Mouse (Mus musculus): ENCODE data around the gene Bola1.
A peak's percentile ranks its signal among the peaks of the same experiment; 100 is the strongest.

DNA sequence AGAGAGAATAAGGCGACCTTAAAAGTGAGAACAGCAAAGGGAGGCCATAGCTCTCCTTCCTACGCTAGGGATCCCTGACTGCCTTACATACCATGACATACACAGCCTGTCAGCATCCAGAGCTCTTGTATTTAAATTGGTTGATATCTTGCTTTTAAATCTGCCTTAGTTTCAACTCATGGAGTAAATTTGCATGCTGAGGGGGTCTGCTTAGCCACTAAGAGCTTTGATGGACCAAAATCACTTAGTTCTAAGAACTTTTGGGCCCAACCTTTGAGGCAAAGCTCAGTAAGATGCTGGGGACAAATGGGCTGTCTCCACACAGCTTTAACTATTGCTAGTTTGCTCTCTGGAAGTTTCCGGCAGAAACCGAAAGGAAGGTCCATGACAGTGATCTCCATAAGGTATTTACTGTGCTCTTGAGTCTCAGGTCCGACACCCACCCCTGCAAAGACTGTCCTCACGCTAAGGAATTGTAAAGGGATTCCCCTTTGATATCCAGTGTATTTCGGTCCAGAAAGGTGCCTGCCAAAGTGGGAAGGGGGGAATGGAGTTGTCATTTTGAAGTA is 17.9 kb upstream of the Bola1 start:
- TF ChIP-seq NELFE (IDR thresholded peaks at IDR 0.05; ENCODE audit: low read depth, low read length): no peak
- TF ChIP-seq RCOR1 (conservative IDR thresholded peaks at IDR 0.05; ENCODE audit: low read depth, low read length): no peak
- TF ChIP-seq EP300 (IDR thresholded peaks at IDR 0.05; ENCODE audit: low read length): 0 out of 2 replicates have a peak, but pooled peaks have one; percentile 36
- no peak for TF ChIP-seq CTCF (conservative IDR thresholded peaks at IDR 0.05 in 1 of 2, IDR thresholded peaks at IDR 0.05 in 1 of 2; ENCODE audit: low read depth in 2 of 2, low read length in 2 of 2)
- TF ChIP-seq POLR2A (IDR thresholded peaks at IDR 0.05; ENCODE audit: low read depth, low read length): no peak; the same call in 1 of the 2 replicates
- 0 out of 2 replicates have a peak, but pooled peaks have one; percentile 8 for TF ChIP-seq MAFK (IDR thresholded peaks at IDR 0.05; ENCODE audit: insufficient replicate concordance, low read length)
- no peak for TF ChIP-seq MXI1 (IDR thresholded peaks at IDR 0.05; ENCODE audit: low read depth, low read length)

Measured in CH12.LX (cell line).